Mouse (Mus musculus) liver, adult (tissue): ENCODE data around the gene Ccdc71.

Experiments
- GATA4 ChIP-seq: IDR thresholded peaks from 2 replicates; pipeline ENCODE4 v1.6.1; 2014; ENCODE audit warnings: mild to moderate bottlenecking, low read length; ENCODE audit not compliant: insufficient replicate concordance

Gene Ccdc71

DNA sequence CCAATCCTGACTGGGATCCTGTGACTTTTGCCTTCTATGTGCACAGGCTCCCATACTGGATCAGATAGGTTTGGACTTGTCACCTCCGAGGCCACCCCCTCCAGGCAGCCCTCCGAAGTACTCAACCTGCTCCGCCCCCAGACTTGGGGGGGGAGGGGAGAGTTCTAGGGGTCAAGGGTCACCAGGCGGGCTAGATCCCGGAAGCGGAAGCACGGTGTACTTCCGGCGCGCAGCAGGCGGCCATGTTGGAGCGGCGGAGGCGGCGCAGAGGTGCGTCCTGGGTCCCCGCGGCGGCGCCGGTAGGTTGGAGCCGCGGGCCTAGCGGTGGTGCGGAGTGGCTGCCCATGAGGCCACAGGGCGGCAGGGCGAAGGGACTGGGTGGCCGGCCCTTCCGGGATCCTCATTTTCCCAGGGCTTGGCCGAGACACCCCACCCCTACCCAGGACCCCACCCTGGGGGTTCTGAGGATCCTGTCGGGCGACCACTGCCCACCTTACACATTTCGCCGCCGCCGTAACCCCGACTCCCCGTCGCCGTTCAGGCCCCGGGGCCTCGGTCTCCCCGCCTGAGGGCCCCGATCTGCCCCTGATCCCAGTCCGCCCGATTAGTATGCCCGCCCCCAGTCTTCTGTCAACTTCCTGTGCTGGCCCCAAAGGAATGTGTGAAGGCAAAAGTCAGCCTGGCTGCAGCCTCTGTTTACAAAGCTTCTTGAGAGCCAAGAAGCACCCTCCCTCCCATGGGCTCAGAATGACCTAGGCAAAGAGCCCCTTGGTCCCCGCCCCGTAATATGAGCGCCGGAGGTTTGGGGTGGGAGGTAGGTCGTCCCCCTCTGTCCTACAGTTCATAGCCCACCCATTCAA is at the start of gene Ccdc71:
Gene Ccdc71 (plus strand): TSS at position 209 of the 860 bp plus-strand sequence.
- 0 out of 2 replicates have a peak, but pooled peaks have one; percentile 1 for TF ChIP-seq GATA4

- no peak for TF ChIP-seq GATA4
These were observed 48.9 kb upstream of the Ccdc71 start for GRCm38 (mm10) chr9:108411381-108411942.

- TF ChIP-seq GATA4: no peak
These were observed 48.1 kb upstream of the Ccdc71 start for GRCm38 (mm10) chr9:108412221-108412620.

DNA sequence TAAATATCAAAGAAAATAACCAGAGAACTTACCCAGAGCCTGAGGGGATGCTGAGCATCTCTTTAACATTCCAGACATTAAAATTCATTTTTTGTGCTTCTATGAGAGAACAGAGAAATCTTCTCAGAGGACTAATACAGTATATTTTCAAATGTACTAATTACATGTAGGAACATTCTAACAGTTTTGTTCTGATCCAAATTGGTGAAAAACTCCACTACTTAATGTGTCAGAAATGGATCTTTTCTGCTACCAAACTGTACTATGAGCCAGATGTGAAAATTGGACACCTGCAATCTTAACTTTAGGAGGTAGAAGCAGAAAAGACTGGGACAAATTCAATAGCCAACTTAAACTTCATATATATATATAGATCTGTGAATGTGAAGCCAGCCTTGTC is 31.9 kb upstream of the Ccdc71 start, which contains the start of gene Ccdc36:
Gene Ccdc36 (minus strand): TSS at position 101 of the 400 bp plus-strand sequence.
- TF ChIP-seq GATA4: no peak

DNA sequence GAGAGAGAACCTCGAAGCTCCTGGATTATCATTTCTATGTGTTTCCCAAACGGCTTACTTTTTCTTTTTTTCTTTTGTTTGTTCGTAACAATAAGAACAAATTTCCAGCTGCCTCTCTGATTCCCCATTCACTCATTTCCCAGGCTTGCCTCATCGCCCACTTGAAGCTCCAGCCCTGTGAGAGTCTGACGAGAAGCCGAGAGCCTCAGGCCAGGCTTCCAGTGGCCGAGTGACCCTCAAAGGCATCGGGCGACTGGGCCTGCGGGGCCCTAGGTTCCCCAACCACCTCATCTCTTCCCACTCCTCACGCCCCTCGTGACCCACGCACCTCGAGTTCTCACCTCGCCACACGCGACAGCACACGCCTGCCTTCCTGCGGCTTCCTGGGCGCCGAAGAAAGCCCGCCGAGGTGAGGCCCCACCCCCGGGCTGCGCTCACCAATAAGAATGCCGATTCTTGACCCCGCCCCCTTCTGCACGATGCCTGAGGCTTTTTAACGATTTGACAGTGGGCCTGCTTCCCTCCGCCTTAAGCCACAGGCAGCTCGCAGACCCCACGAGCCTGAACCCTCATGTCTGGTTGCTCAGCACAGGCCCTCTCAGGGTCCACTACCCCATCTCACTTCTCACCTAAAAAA is 28.8 kb upstream of the Ccdc71 start:
- TF ChIP-seq GATA4: no peak

- TF ChIP-seq GATA4: no peak
These were observed 24.1 kb upstream of the Ccdc71 start, which contains the start of gene BC048562 for GRCm38 (mm10) chr9:108436182-108436581. TSS of gene BC048562 (plus strand) at chr9:108436482.

DNA sequence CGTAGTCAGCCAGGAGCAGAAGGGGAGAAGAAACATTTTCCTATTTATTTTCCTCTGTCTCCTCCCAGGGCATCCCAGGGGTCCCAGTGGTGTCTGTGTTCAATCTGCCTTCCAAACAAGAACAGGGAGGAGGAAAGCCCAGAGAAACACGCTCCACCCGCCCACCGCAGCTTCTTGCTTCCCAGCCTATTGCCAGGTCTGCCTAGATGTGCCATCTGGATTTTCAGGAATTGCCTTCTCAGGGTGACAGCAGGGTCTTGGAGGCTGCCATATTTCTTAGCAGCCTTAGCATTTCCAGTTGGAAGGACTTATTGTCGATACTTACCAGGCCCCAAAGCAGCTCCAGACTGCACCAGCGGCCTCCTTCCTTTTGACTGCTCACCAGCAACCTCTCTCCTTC is 21.2 kb upstream of the Ccdc71 start:
- no peak for TF ChIP-seq GATA4

GRCm38 (mm10) chr9:108440485-108440884 is 19.8 kb upstream of the Ccdc71 start:
- TF ChIP-seq GATA4: no peak

DNA sequence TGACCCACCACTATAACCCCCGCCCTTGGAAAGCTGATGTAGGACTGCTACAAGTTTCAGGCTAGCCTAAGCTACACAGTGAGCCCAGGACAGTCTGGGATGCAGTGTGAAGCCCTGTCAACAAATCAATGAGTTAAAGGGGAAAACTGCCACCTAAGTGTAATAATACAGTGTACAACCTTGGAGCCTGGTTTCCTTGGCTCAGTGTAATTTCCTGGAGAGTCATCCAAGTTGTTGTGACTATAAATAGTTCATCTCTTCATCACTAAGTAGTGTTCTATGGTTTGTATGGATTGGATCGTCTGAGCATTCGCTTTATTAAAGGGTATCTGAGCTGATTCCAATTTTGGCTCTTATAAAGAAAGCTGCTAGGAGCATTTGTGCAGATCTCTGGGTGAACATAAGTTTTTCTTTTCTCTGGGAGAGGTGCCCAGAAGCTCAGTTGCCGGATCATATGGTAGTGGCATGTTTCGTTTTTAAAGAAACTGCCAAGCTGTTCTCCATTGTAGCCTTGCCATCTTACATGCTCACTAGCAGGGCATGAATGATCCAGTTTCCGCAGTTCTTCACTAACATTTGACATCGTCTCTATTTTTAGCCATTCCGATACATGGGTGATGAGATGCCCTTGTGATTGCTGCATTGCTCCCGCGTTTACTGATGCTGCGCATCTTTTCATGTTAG is 18.9 kb upstream of the Ccdc71 start:
- TF ChIP-seq GATA4: no peak

GRCm38 (mm10) chr9:108445125-108445524 is 15.2 kb upstream of the Ccdc71 start:
- TF ChIP-seq GATA4: no peak

DNA sequence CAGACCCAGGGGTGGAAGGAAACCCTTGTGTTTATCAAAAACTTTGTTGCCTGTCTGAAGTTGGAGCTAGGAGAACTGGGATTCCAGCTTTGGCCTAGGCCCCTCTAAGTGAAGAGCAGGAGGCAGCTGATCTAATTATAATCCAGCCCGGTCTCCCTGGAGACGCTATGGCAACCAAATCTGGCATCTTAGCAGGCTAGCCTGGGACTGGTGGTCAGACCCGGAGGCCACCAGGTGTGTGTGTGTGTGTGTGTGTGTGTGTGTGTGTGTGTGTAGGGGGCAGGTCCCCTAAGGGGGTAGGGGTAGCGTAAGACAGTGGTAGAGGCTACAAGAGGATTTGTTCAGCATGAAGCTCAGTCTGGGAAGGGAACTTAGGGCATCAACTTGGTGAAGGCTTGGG is 10.5 kb upstream of the Ccdc71 start:
- TF ChIP-seq GATA4: no peak

DNA sequence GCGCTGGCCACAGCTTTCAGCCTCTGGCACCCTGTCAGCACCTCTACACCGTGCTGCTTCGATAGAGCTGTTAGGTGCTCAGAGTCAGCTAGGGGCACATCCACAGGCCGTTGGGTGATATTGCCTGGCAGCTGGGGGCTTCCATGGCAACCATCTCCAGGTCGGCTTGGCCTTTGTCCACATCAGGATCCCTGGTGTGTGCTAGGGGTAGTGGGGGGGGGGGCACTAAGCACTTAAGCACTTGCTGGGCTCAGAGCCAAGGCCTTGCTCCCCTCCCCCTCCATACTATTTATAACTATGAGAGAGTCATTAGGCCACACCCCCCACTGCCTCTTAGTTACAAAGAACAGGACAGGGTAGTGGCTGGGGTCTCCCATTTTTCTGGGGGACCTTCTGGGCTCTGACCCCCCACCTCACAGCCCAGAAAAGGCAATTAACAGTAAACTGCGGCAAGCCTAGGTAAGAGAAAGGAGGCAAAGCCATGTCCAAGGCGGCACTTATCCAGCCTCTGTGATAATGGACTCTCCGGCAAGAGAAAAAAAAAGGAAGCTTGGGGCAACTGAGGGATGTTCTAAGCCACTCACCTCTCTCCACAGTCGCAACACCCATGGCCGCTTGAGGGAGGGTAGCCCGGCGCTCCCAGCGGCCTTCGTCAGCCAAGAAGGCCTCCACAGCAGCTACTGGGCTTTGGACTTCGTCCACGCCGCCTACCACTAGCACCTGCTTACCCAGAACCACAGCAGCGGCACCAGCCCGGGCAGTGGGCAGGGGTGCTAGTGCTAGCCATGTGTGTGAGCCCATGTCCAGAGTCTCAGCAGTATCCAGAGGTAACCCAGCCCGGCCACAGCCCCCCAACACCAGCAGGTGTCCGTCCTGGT is 9.8 kb upstream of the Ccdc71 start:
- no peak for TF ChIP-seq GATA4

GRCm38 (mm10) chr9:108451170-108451493 is 9.2 kb upstream of the Ccdc71 start:
- TF ChIP-seq GATA4: no peak

DNA sequence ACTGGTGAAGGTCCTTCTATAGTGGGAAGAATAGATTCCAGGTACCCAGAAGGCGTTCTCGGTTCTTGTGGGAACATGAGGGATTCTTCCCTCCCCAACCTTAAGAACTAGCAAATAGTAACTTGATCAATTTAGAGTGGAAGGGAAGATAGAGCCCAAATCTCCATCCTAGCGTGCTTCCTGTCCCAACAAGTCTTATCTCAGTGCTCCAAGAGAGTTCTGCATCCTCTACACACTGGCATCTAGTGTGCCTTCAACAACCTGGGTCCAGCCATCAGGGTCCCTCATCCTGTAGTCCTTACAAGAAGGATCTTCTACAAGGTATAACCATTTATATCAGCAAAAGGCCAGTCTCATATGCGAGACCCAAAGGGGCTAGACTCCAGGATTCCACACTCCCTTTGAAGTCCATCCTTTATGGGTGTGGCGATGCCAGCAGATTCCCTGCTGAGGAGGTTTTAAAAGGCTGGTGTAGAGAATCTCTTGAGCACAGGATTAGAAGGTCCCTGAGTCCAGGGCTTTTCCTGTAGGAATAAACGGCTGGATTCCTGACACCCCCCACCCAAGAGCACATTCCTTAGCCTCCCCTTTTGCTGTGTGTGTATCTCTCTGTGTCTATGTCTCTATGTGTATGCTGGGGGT is 8.7 kb upstream of the Ccdc71 start:
- TF ChIP-seq GATA4: no peak
